Mouse (Mus musculus): ENCODE results near the gene Odf3l2. TPM values are rescaled to one million over a fixed set of nuclear protein-coding genes. Genes with fewer than 3 reads are reported as not detected.

Odf3l2 gene
- not detected for polyA plus RNA-seq (2017; shearing (Covaris generic))

DNA sequence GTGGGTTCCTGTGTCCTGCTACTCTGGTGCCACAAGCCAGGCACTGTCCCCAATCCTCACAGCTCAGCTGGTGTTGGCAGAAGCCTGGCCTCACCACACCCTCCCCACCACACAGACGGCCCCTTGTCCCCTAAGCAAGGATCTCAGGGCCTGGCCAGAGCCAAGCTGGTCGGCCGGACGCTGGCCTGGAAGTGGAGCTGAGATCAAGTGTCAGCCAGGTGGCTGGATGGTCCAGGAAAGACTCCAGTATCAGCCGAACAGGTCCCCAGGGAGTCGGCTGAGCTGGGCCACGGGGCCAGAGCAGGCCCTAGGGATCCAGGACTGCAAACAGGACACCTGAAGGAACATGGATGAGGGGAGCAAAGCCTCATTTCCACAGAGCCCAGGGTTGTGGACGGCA, at the start of gene Odf3l2:
Gene Odf3l2, minus strand, starts transcription at position 28 of the 400 bp plus-strand sequence.

DNA sequence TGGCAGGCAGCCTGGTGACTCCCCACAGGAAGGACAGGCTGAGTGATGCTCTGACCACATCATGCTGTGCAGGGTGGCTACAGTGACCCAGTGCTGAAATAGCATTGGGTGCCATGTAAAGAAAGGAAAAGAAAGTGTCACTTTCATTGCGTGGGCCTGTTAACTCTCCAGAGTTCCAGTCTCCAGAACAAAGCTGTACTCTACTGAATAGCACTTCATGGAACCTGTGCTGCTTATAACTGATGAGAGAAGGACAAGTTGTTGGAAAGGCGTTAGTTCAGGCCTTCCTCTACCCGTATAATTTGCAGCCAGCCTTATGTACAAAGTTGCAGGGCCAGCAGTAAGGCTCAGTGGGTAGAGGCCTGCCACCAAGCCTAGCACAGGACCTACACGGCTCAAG, 43.2 kb upstream of the Odf3l2 start, which contains the start of gene Gzmm:
Gene Gzmm, plus strand, starts transcription at position 301 of the 400 bp plus-strand sequence.

DNA sequence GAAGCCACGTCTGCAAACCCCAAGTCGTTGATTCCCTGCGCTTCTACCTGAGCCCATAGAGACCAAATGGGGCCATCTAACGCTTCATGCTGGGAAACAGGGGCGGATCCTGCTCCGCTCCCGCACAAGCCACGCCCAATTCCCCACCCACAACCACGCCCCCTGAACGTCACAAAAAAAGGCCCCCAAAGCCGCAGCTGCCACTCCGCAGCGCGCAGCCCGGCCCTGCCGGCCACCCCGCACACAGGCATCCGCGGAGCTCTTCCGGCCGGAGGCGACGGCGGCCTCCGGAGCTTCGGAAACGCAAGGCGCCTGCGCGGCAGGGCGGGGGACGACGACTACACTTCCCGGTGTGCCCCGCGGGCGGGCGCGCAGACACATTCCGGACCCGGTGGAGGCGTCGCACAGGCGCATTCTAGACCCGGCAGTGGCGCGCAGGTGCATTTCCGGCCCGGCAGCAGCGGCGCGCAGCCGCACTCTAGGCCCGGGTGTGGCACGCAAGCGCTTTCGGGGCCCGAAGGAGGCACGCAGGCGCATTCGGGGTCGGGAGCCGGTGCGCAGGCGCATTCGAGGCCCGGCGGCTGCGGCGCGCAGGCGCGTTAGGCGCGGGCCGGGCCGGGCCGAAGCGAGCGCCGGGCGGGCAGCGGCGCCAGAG, 36.2 kb upstream of the Odf3l2 start, which contains the start of gene Cdc34:
Gene Cdc34, plus strand, starts transcription at position 605 of the 655 bp plus-strand sequence.

DNA sequence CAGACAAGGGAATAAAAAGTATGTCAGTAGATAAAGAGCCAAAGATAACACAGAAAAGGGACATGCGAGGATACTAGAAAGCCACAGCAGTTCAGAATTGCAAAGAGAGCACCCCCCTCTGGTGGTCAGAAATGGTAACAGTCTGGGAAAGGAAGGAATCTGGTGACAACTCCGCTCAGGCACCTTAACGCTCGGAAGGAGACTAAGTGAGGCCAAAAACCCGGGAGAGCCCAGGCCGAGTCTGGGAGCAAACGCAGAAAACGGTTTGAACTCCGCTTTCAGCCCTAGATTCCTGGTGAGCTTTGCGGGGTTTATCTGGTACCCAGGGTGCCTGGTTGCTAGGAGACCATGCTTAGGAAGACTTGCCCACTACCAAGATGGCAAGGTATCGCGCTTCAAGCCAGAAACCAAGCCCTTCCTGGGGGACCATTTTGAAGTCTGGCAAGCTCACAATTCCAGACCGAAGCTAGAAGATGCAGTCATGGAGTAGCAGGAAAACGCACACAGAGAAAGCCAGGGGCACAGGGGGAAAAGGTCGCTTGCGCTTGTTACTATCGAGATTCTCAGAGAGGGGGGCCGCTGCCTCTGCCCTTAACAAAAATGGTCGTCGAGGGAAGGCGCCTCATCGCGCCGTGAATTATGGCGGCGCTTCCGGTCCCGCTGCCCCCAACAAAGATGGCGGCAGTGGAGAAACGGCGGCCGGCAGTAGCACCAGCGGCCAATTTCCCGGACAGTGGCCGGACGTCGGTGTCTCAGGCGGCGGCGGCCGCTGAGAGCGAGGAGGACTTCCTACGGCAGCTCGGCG, 23.4 kb upstream of the Odf3l2 start, which contains the start of gene Tpgs1:
Gene Tpgs1, plus strand, starts transcription at position 599 of the 805 bp plus-strand sequence.

DNA sequence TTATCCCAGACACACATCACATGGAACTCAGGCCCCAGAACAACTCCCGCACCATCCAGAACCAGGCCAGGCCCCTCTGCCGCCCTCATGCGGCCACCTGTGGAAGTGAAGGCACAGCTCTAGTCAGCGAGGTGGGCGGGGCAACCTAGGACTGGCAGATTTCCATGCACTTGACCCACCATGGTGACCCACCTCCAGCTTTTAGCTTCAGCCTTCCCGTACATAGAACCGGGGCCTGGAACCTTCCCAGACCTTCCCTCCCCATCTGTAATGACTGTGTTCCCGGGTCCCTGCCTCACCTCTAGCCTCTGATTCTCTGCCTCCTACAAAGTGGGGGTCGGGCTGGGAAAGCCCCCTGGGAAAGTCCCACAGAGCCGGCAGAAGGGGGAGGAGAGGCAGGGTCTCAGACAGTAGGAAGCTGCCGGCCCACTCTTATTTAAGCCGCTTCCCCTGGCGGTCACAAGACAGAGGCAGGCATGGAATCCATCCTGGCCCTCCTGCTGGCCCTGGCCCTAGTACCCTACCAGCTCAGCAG, 18.7 kb upstream of the Odf3l2 start, which contains the start of gene Madcam1:
Gene Madcam1, plus strand, starts transcription at position 429 of the 535 bp plus-strand sequence.

DNA sequence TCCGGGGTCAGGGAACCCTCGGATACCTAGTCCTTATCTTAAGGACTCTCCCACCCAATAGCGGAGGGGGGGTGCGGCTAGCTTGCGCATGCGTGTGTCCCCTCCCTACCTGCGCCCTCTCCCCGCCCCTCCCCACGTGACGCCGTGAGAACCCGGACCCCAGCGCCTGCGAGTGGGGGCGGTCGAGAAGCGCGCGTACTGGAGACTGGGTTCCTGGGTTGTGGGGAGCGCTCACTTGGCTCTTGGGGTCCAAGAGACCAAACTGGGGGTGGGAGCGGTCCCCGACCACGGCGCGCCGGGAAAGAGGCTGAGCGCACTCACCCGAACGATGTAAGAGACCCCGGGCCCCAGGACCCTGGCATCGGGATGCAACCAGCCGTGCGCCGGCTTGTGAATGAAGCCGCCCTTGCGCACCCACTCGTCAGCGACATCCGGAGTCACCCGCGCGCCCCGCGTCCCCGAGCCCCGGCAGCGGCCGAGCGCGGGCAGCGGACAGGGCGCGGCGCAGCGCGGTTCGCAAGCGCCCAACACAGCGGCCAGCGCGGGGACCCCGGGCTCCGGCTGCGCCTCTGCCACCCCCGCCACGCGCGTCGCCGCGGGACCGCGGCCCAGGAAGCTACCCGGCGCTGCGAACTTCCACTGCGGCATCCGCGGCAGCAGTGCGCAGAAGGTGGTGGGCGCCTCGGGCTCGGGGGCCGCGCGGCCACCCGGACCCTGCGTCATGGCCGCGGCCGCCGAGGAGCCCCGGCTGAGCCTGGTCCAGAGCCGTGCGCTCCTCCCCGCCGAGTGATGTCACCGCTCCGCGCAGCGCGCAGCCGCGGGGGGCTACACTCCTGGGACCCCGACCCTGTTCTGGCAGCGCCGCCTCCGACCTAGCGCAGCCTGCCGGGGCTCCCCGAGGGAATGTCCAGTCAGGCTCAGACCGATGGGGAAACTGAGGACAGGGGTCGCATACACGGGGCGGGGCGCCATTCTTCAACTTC, 8.1 kb downstream of the Odf3l2 start, which contains the start of gene Shc2:
Gene Shc2, minus strand, starts transcription at position 791 of the 983 bp plus-strand sequence.

DNA sequence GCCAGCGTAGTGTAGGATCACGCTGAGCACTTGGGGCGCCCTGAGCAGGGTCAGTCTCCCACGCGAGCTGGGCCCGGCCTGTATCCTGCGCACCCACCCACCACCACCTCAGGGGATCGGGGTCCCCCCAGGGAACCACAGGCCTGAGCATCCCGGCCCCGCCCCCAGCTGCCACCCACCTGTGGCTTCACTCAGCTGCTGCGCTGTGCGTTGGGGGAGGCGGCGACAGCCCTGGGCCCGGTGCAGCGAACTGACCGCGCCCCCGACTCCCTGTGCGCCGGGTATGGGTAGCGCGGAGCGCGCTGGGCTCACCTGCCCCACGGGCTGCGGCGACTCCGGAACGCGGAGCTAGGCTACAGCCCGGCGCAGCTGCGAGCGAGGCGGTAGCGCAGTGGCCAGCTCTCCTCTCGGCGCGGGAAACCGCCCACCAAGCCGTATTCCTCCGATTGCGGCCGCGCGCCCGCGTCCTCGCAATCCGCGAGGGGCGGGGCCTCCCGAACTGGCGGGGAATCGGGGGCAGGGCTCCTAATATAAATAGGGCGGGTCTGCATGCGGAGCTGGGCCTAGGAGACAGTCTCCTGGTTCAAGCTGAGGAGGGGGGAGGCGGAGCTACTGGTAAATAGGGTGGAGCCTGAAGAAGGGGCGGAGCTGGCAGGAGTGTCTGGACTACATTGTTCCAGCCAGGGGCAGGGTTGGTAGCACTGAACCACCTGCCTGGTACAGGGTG, 31.8 kb downstream of the Odf3l2 start, which contains the start of gene C2cd4c:
Gene C2cd4c, minus strand, starts transcription at position 448 of the 727 bp plus-strand sequence.

Other genes with a start within 250 kb of the Odf3l2 start
- under 1 TPM in 1 of 2 experiments, not detected in 1; 0.09 TPM for gene Vmn2r83, start 177.0 kb downstream of the Odf3l2 start, polyA plus RNA-seq (2017; shearing (Covaris generic))
- 1 to 10 TPM; 3.2 to 4.2 TPM for gene Plpp2, start 111.9 kb downstream of the Odf3l2 start, polyA plus RNA-seq (2017; shearing (Covaris generic))
- gene Mier2, start 90.5 kb downstream of the Odf3l2 start, polyA plus RNA-seq (2017; shearing (Covaris generic)): 10 to 100 TPM; 30.9 to 33.0 TPM
- not detected for gene Theg, start 58.4 kb downstream of the Odf3l2 start, polyA plus RNA-seq (2017; shearing (Covaris generic))
- not detected for gene C2cd4c, start 31.7 kb downstream of the Odf3l2 start, polyA plus RNA-seq (2017; shearing (Covaris generic))
- under 1 TPM in 1 of 2 experiments, not detected in 1; 0.05 TPM for gene Shc2, start 7.8 kb downstream of the Odf3l2 start, polyA plus RNA-seq (2017; shearing (Covaris generic))
- gene Madcam1, start 18.8 kb upstream of the Odf3l2 start, polyA plus RNA-seq (2017; shearing (Covaris generic)): under 1 TPM; 0.32 to 0.51 TPM
- gene Tpgs1, start 23.6 kb upstream of the Odf3l2 start, polyA plus RNA-seq (2017; shearing (Covaris generic)): 10 to 100 TPM; 58.4 to 61.8 TPM
- gene Cdc34, start 36.5 kb upstream of the Odf3l2 start, polyA plus RNA-seq (2017; shearing (Covaris generic)): 100 to 1,000 TPM; 104 to 107 TPM
- 1 to 10 TPM; 1.2 to 1.5 TPM for gene Gzmm, start 43.3 kb upstream of the Odf3l2 start, polyA plus RNA-seq (2017; shearing (Covaris generic))
- gene Bsg, start 58.8 kb upstream of the Odf3l2 start, polyA plus RNA-seq (2017; shearing (Covaris generic)): 100 to 1,000 TPM; 226 to 283 TPM
- gene Hcn2, start 70.9 kb upstream of the Odf3l2 start, polyA plus RNA-seq (2017; shearing (Covaris generic)): under 1 TPM; 0.13 to 0.23 TPM
- 10 to 100 TPM; 29.5 to 32.3 TPM for gene Polrmt, start 100.8 kb upstream of the Odf3l2 start, polyA plus RNA-seq (2017; shearing (Covaris generic))
- gene Fgf22, start 109.3 kb upstream of the Odf3l2 start, polyA plus RNA-seq (2017; shearing (Covaris generic)): under 1 TPM; 0.12 to 0.33 TPM
- 10 to 100 TPM; 47.0 to 58.4 TPM for gene Rnf126, start 121.2 kb upstream of the Odf3l2 start, polyA plus RNA-seq (2017; shearing (Covaris generic))
- gene Fstl3, start 131.5 kb upstream of the Odf3l2 start, polyA plus RNA-seq (2017; shearing (Covaris generic)): under 1 TPM; 0.55 to 0.81 TPM
- under 1 TPM; 0.23 to 0.55 TPM for gene Prss57, start 145.2 kb upstream of the Odf3l2 start, polyA plus RNA-seq (2017; shearing (Covaris generic))
- 1 to 10 TPM; 2.1 to 3.4 TPM for gene Palm, start 147.8 kb upstream of the Odf3l2 start, polyA plus RNA-seq (2017; shearing (Covaris generic))
- 1 to 10 TPM in 1 of 2 experiments, not detected in 1; 1.1 TPM for gene Misp, start 175.3 kb upstream of the Odf3l2 start, polyA plus RNA-seq (2017; shearing (Covaris generic))
- gene Ptbp1, start 208.7 kb upstream of the Odf3l2 start, polyA plus RNA-seq (2017; shearing (Covaris generic)): 100 to 1,000 TPM; 242 to 297 TPM
- not detected for gene Prtn3, start 228.7 kb upstream of the Odf3l2 start, polyA plus RNA-seq (2017; shearing (Covaris generic))
- gene Plppr3, start 228.9 kb upstream of the Odf3l2 start, polyA plus RNA-seq (2017; shearing (Covaris generic)): 1 to 10 TPM; 2.5 to 3.6 TPM
- gene Elane, start 240.5 kb upstream of the Odf3l2 start, polyA plus RNA-seq (2017; shearing (Covaris generic)): not detected
- not detected for gene Cfd, start 245.1 kb upstream of the Odf3l2 start, polyA plus RNA-seq (2017; shearing (Covaris generic))

All from activated CD4-positive, CD25-positive, alpha-beta regulatory T cell (primary cell).